Mouse (Mus musculus) heart, embryonic 14.5 days (tissue): Measurements from ENCODE around the gene Itih1. TPM values are rescaled to one million over a fixed set of nuclear protein-coding genes. Genes with fewer than 3 reads are reported as not detected.

Experiments used
- ATAC-seq: fragments of 200-750 bp; cut with Nextera tagmentation; 2 replicates; pipeline ENCODE4 v1.8.0; 2017; ENCODE audit warnings: low read depth, moderate TSS enrichment; ENCODE audit not compliant: insufficient number of reproducible peaks, insufficient read depth, low FRiP score
- H3K27ac ChIP-seq, 2 experiments: fragments of 200-500 bp in 1 of 2; fragments of 300-500 bp in 1 of 2; sonication (generic) in 1 of 2; replicated peaks in 1 of 2; 2 replicates each; pipeline ENCODE4 v1.5.1; 2012 to 2014; ENCODE audit warnings: low read depth in 2 of 2, low read length in 2 of 2, control low read depth in 1 of 2, mild to moderate bottlenecking in 1 of 2, mixed read lengths in 1 of 2; ENCODE audit not compliant: control insufficient read depth in 1 of 2, insufficient read depth in 1 of 2
- H3K27me3 ChIP-seq: fragments of 300-500 bp; sonication (generic); 2 replicates; pipeline ENCODE4 v1.6.1; 2014; ENCODE audit warnings: mild to moderate bottlenecking, low read length, control low read depth; ENCODE audit not compliant: control insufficient read depth, insufficient read depth
- H3K36me3 ChIP-seq: fragments of 300-500 bp; sonication (generic); 2 replicates; pipeline ENCODE4 v1.6.1; 2014; ENCODE audit warnings: mild to moderate bottlenecking, control low read depth, low read length, mixed read lengths; ENCODE audit not compliant: control insufficient read depth, insufficient read depth
- H3K4me1 ChIP-seq, 2 experiments: fragments of 200-500 bp in 1 of 2; fragments of 300-500 bp in 1 of 2; sonication (generic) in 1 of 2; 2 replicates each; pipeline ENCODE4 v1.6.1; 2012 to 2014; ENCODE audit warnings: low read length in 2 of 2, control low read depth in 1 of 2, mixed read lengths in 1 of 2; ENCODE audit not compliant: control insufficient read depth in 2 of 2, insufficient read depth in 2 of 2
- H3K4me2 ChIP-seq: fragments of 300-500 bp; sonication (generic); 2 replicates; pipeline ENCODE4 v1.6.1; 2014; ENCODE audit warnings: mild to moderate bottlenecking, low read length
- H3K4me3 ChIP-seq, 2 experiments: fragments of 200-500 bp in 1 of 2; fragments of 300-500 bp in 1 of 2; sonication (generic) in 1 of 2; 2 replicates each; pipeline ENCODE4 v1.5.1; 2012 to 2014; ENCODE audit warnings: low read length in 2 of 2, mild to moderate bottlenecking in 2 of 2, control low read depth in 1 of 2, low read depth in 1 of 2, moderate library complexity in 1 of 2; ENCODE audit not compliant: control insufficient read depth in 1 of 2, insufficient read depth in 1 of 2
- H3K9ac ChIP-seq: fragments of 300-500 bp; sonication (generic); 2 replicates; pipeline ENCODE4 v1.6.1; 2014; ENCODE audit warnings: mild to moderate bottlenecking, low read length
- H3K9me3 ChIP-seq: fragments of 300-500 bp; sonication (generic); 2 replicates; pipeline ENCODE4 v1.6.1; 2016; ENCODE audit warnings: low read length, control low read depth; ENCODE audit not compliant: control insufficient read depth
- WGBS: fragments of 180-500 bp; shearing (Covaris S2); extraction: QIAGEN DNeasy Blood & Tissue Kit; methylation state at CpG from one replicate; pipeline ENCODE4 v1.1.7; 2014; 5-methylcytosine and 5-hydroxymethylcytosine counted together
- polyA plus RNA-seq: library from polyadenylated mRNA; unstranded; fragments of >200 nt; fragmentation: Nextera tagmentation; extraction: Ambion mirVana; gene quantifications from 2 replicates; pipeline ENCODE4 v1.2.1, GENCODE M21; 2014

The Itih1 gene
- polyA plus RNA-seq = not detected in 2 replicates

- 82% methylated on average over 7 of the region's 7 CpGs for WGBS
- Histone ChIP-seq H3K9ac (no peak within 1 kb of the TSS), H3K27ac (no peak within 1 kb of the TSS), H3K4me1 (no peaks in the 10 kb centered on the region), H3K36me3 (no peaks in the 10 kb centered on the region), H3K4me3 (no peak within 1 kb of the TSS), H3K9me3 (no peaks in the 10 kb centered on the region), H3K4me2 (no peak within 1 kb of the TSS), H3K27me3 (no peaks in the 10 kb centered on the region)
- no peak for ATAC-seq
These were observed at the start of gene Itih1 for GRCm38 (mm10) chr14:30943038-30943437. Itih1 (minus strand) TSS chr14:30943289.

- H3K9me3 ChIP-seq = no peaks in the 10 kb centered on the region
- 73% methylated on average over 3 of the region's 3 CpGs for WGBS
- no peaks in the 10 kb centered on the region; the same call in 1 of the 2 replicates for H3K36me3 ChIP-seq
- H3K27me3 ChIP-seq = no peaks in the 10 kb centered on the region
- no peaks in the 10 kb centered on the region for H3K4me1 ChIP-seq
- no peak overlapping the region for H3K4me3 ChIP-seq
- H3K27ac ChIP-seq = no peak overlapping the region
- no peak for ATAC-seq
- H3K4me2 ChIP-seq = no peak overlapping the region
- no peak overlapping the region for H3K9ac ChIP-seq
These were observed 33.1 kb upstream of the Itih1 start for GRCm38 (mm10) chr14:30976222-30976621.

DNA sequence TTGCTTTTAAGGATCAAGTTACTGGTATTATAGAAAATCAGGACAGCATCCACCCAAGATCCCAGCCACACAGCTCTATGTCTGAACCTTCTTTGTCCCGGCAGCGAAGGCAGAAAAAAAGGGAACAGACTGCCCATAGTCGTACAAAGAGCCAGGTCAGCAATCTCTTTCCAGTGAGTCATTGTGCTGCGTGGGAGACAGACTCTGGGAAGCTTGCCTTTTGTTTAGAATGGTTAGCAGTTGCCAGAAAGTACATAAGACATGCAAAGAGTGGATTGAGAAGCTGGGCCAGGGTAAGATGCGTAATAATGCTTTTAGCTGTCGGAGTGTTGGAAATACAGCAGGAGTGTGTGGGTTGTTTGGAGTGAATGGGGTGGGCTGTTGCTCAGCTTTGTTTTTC, 31.1 kb upstream of the Itih1 start:
- WGBS = 62% methylated on average over 6 of the region's 6 CpGs
- H3K27me3 ChIP-seq = no peaks in the 10 kb centered on the region
- H3K9ac ChIP-seq = no peak overlapping the region
- H3K4me3 ChIP-seq = no peak overlapping the region
- peaks cover 4% of the 10 kb centered on the region; the same call in 1 of the 2 replicates for H3K36me3 ChIP-seq
- no peaks in the 10 kb centered on the region for H3K4me1 ChIP-seq
- ATAC-seq = no peak
- H3K4me2 ChIP-seq = no peak overlapping the region
- H3K9me3 ChIP-seq = no peaks in the 10 kb centered on the region
- no peak overlapping the region for H3K27ac ChIP-seq

DNA sequence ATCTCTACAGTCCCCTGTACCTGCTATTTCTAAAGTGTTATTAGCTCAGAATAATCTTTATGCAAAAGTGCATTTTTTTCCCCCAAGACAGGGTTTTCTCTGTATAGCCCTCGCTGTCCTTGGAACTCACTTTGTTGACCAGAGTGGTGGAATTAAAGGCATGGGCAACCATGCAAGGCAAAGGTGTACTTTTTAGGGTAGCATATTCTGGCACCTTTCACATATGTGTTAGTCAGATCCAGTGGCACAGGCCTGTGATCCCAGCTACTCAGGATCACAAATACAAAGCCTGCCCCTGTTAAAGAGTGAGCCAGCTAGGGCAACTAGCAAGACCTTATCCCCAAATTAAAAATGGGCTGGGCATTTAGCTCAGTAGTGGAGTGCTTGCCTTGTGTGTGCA, 17.3 kb upstream of the Itih1 start:
- 0 out of 2 replicates have a peak, but pooled peaks cover 9% of the 10 kb centered on the region for H3K36me3 ChIP-seq
- no peaks in the 10 kb centered on the region for H3K9me3 ChIP-seq
- no peak overlapping the region for H3K9ac ChIP-seq
- no peak overlapping the region for H3K4me3 ChIP-seq
- no peak overlapping the region for H3K4me2 ChIP-seq
- no peak for ATAC-seq
- H3K27ac ChIP-seq = no peak overlapping the region
- no peaks in the 10 kb centered on the region for H3K27me3 ChIP-seq
- no peaks in the 10 kb centered on the region for H3K4me1 ChIP-seq
- WGBS = 82% methylated on average over 1 of the region's 1 CpGs

DNA sequence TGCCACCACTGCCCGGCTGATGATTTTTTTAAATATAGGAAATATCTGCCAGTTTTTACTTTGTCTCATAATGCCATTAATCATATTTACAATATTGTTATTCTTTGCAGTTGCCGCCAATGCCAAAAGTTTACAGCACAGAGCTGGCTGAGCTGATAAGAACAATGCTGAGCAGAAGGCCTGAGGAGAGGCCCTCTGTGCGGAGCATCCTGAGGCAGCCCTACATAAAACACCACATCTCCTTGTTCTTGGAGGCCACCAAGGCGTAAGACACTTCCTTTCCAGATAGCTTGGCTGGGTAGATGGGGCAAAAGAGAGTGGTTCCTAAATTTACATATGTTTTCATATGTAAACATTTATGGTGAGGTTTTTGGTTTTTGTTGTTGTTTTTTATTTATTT, 15.9 kb upstream of the Itih1 start:
- H3K4me3 ChIP-seq = no peak overlapping the region
- no peak overlapping the region for H3K27ac ChIP-seq
- H3K9me3 ChIP-seq = no peaks in the 10 kb centered on the region
- no peaks in the 10 kb centered on the region for H3K27me3 ChIP-seq
- H3K4me2 ChIP-seq = no peak overlapping the region
- no peak overlapping the region for H3K9ac ChIP-seq
- no peaks in the 10 kb centered on the region for H3K4me1 ChIP-seq
- 0 out of 2 replicates have a peak, but pooled peaks cover 9% of the 10 kb centered on the region for H3K36me3 ChIP-seq
- ATAC-seq = no peak
- 75% methylated on average over 4 of the region's 4 CpGs for WGBS

- 73% methylated on average over 2 of the region's 2 CpGs for WGBS
- H3K27ac ChIP-seq = no peak overlapping the region
These were observed 15.4 kb upstream of the Itih1 start for GRCm38 (mm10) chr14:30958517-30958916.

DNA sequence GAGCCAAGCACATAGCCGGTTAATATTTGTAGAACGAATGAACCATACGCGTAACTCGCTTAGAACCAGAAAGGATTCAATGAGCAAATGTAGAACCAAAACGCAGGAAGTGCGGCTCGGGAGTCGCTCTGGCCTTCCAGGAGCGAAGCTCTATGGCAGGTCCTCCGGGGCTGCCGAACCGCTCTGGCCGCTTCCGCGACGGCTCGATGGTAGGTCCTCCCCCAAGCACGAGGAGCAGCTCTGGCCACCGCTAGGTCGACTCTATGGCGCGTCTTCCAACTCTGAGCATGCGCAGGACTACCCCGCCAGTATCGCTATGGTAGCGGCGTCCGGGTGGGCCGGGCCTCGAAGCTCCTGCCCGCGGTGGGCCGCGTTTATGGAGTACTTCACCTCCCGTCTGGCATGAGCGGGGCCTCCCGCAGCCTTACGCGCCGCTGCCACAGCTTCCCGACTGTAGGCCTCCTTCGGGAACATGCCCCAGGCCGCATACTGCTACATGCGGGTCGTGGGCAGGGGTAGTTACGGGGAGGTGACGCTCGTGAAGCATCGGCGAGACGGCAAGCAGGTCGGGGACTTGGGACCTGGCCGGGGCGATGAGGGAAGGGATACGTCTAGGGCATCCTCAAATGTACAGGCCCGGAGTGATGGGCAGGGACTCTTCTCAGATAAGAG, 8.2 kb upstream of the Itih1 start, which contains the start of gene Nek4:
Nek4 (plus strand) TSS at position 224 of the 672 bp plus-strand sequence.
- Histone ChIP-seq H3K9me3 (no peaks in the 10 kb centered on the region), H3K4me1 (peaks cover 3 to 8% of the 10 kb centered on the region in 2 experiments; a peak in 3 of 4 replicates), H3K27me3 (no peaks in the 10 kb centered on the region), H3K4me3 (peak within 1 kb of the TSS; percentile 65 to 100), H3K36me3 (no peaks in the 10 kb centered on the region), H3K4me2 (peak within 1 kb of the TSS; percentile 82), H3K9ac (peak within 1 kb of the TSS; percentile 76), H3K27ac (peak within 1 kb of the TSS; percentile 53 to 64; a peak in 3 of 4 replicates)
- ATAC-seq = peak; percentile 99
- under 1% methylated on average over 57 of the region's 57 CpGs for WGBS

More at GRCm38 (mm10) chr14:30958517-30958916, 15.4 kb upstream of the Itih1 start:
- H3K27me3 ChIP-seq = no peaks in the 10 kb centered on the region
- no peak overlapping the region for H3K4me3 ChIP-seq
- 0 out of 2 replicates have a peak, but pooled peaks cover 9% of the 10 kb centered on the region for H3K36me3 ChIP-seq
- H3K4me1 ChIP-seq = no peaks in the 10 kb centered on the region
- no peaks in the 10 kb centered on the region for H3K9me3 ChIP-seq
- ATAC-seq = no peak
- no peak overlapping the region for H3K4me2 ChIP-seq
- H3K9ac ChIP-seq = no peak overlapping the region
